Mouse (Mus musculus) lung, embryonic 15.5 days (tissue): ENCODE measurements around the gene Jaml. TPM values are rescaled to one million over a fixed set of nuclear protein-coding genes. Genes with fewer than 3 reads are reported as not detected.

Experiments used
- ATAC-seq: fragments of 200-750 bp; cut with Nextera tagmentation; 2 replicates; pipeline ENCODE4 v1.8.0; 2017; ENCODE audit warnings: moderate number of reproducible peaks, borderline replicate concordance; ENCODE audit not compliant: low FRiP score, low TSS enrichment; ENCODE audit errors: extremely low read depth
- H3K27ac ChIP-seq: fragments of 300-500 bp; sonication (generic); 2 replicates; pipeline ENCODE4 v1.5.1; 2015; ENCODE audit warnings: moderate library complexity, mild to moderate bottlenecking, inconsistent platforms
- H3K27me3 ChIP-seq: fragments of 300-500 bp; sonication (generic); 2 replicates; pipeline ENCODE4 v1.6.1; 2015; ENCODE audit warnings: inconsistent platforms
- H3K36me3 ChIP-seq: fragments of 300-500 bp; sonication (generic); 2 replicates; pipeline ENCODE4 v1.6.1; 2015; ENCODE audit warnings: inconsistent platforms
- H3K4me1 ChIP-seq: fragments of 300-500 bp; sonication (generic); 2 replicates; pipeline ENCODE4 v1.6.1; 2015; ENCODE audit warnings: inconsistent platforms
- H3K4me2 ChIP-seq: fragments of 300-500 bp; sonication (generic); 2 replicates; pipeline ENCODE4 v1.6.1; 2015; ENCODE audit warnings: inconsistent platforms, mild to moderate bottlenecking, moderate library complexity
- H3K4me3 ChIP-seq: fragments of 300-500 bp; sonication (generic); 2 replicates; pipeline ENCODE4 v1.5.1; 2015; ENCODE audit warnings: mild to moderate bottlenecking, inconsistent platforms
- H3K9ac ChIP-seq: fragments of 300-500 bp; sonication (generic); 2 replicates; pipeline ENCODE4 v1.6.1; 2015; ENCODE audit warnings: inconsistent platforms
- H3K9me3 ChIP-seq: fragments of 300-500 bp; sonication (generic); 2 replicates; pipeline ENCODE4 v1.6.1; 2016; ENCODE audit warnings: inconsistent platforms
- WGBS: fragments of 180-500 bp; shearing (Covaris S2); methylation state at CpG from one replicate; pipeline ENCODE4 v1.1.7; 2015; 5-methylcytosine and 5-hydroxymethylcytosine counted together
- polyA plus RNA-seq: library from polyadenylated mRNA; unstranded; fragments of >200 nt; fragmentation: Nextera tagmentation; extraction: Ambion mirVana; gene quantifications from 2 replicates; pipeline ENCODE4 v1.2.1, GENCODE M21; 2015

The Jaml gene
- polyA plus RNA-seq, 1 experiment from 2014 or later = 0.35 TPM

DNA sequence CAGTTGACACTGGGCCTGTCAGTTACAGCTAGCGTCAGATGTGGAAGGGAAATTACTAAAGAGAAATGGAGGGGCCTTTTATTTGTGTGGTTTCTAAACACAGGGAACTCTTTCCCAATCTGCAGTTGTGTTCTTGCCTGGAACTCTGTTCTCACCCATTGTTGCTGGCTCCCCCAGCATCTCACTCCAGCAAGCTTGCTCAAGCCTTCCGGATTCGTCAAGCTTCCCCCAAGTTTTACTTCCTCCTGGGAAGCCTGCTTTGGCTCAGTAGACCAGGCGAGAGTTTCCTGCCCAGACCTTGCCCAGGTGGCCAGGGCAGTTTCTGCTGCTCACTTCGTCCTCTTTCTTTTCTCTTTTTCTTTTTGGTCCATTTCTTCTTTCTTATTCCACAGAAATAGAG is 5.6 kb downstream of the Jaml start:
- WGBS = 69% methylated on average over 5 of the region's 5 CpGs
- no peaks in the 10 kb centered on the region for H3K36me3 ChIP-seq
- H3K4me2 ChIP-seq = no peak overlapping the region
- H3K4me3 ChIP-seq = no peak overlapping the region
- no peaks in the 10 kb centered on the region; the same call in none of the 2 replicates for H3K27me3 ChIP-seq
- no peak overlapping the region for H3K9ac ChIP-seq
- H3K4me1 ChIP-seq = no peaks in the 10 kb centered on the region
- no peak overlapping the region for H3K27ac ChIP-seq
- no peaks in the 10 kb centered on the region for H3K9me3 ChIP-seq
- no peak for ATAC-seq

DNA sequence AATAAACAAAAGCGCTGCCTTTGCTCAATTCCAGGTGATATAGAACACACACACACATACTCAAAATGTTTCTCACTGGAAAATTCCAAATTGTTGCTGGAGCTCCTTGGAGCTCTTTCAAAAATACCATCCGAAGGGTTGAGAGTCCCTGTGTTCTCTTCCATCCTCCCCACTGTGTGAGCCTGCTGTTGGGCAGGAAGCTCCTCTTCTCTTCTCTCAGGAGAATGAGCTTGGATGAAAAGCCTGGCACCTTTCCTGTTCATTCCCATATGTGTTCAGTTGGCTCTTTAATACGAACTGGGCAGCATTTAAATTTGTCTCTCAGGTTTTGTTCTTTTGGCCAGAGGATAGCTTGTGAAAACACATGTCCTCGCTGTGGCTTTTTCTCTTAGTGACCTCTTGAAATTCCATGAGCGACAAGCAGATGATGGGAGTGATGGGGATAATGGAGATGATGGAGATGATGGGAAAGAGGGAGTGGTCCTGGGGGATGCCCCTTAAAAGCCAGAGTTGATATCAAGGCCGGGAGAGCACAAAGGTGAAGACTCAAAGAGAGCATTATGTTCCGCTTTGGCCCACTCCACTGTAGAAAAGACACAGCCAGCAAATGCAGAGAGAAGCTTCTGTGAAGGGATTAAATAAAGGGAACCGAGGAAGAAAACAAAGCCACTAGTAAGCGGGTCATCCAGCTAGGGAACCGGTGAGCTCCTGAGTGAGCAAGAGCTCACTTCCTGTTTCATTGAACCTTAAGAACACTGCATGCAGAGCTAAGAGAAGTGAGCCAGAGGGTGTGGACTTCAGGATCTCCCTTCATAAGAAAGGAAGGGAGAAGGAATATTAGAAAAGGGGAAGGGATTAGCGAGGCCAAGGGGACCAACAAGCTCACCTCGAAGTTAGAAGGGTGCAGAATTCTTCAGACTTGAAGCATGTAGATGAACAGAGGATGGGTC is 7.0 kb downstream of the Jaml start:
- no peaks in the 10 kb centered on the region for H3K36me3 ChIP-seq
- no peak overlapping the region for H3K4me3 ChIP-seq
- H3K27ac ChIP-seq = no peak overlapping the region
- no peak overlapping the region for H3K9ac ChIP-seq
- H3K27me3 ChIP-seq = no peaks in the 10 kb centered on the region; the same call in none of the 2 replicates
- no peaks in the 10 kb centered on the region for H3K9me3 ChIP-seq
- H3K4me1 ChIP-seq = no peaks in the 10 kb centered on the region
- no peak overlapping the region for H3K4me2 ChIP-seq
- ATAC-seq = no peak
- WGBS = 69% methylated on average over 12 of the region's 12 CpGs

DNA sequence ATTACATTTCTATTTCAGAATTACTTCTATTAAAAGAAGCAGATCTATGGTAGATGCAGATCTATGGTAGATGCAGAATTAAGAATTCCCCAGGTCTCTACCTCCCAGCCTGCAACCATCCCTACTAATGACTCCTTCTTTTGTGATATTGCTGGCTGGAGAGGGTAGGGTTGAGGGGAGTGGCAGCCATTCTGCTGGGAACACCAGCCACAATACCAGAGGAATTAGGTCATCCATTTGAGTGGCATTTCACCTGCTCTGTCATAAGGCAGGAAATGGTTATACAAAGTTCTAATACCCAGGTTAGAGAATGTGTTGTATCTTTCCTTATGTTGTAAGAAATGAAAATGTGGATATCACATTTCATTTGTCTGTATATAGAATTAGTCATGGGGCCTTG is 9.1 kb downstream of the Jaml start:
- no peaks in the 10 kb centered on the region for H3K4me1 ChIP-seq
- no peaks in the 10 kb centered on the region; the same call in 1 of the 2 replicates for H3K27me3 ChIP-seq
- no peak overlapping the region for H3K4me2 ChIP-seq
- no peak overlapping the region for H3K27ac ChIP-seq
- no peak overlapping the region for H3K9ac ChIP-seq
- ATAC-seq = no peak
- H3K9me3 ChIP-seq = no peaks in the 10 kb centered on the region
- H3K36me3 ChIP-seq = no peaks in the 10 kb centered on the region
- no peak overlapping the region for H3K4me3 ChIP-seq

DNA sequence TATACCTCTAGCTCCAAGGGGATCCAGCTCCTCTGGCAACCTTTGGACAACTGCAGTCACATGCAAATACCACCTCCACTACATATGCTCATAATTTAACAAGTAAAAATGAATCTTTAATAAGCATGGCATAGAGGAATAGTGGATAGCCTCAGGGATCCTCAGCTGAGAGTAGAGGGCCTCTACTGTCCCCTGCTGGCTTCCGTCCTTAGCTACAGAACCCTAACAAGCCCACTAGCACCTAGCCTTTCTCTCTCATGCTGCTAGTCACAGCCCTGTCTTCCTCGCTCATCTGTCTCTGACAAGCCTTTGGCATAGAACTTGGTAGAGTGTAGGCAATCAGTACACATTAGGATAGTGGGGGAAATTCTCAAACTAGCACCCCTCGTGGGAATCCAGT is 11.8 kb downstream of the Jaml start:
- no peaks in the 10 kb centered on the region for H3K27me3 ChIP-seq
- H3K4me2 ChIP-seq = no peak overlapping the region
- no peak overlapping the region for H3K9ac ChIP-seq
- no peak for ATAC-seq
- no peaks in the 10 kb centered on the region for H3K36me3 ChIP-seq
- no peaks in the 10 kb centered on the region for H3K9me3 ChIP-seq
- WGBS = 53% methylated on average over 3 of the region's 3 CpGs
- H3K4me3 ChIP-seq = no peak overlapping the region
- no peak overlapping the region for H3K27ac ChIP-seq
- no peaks in the 10 kb centered on the region for H3K4me1 ChIP-seq

DNA sequence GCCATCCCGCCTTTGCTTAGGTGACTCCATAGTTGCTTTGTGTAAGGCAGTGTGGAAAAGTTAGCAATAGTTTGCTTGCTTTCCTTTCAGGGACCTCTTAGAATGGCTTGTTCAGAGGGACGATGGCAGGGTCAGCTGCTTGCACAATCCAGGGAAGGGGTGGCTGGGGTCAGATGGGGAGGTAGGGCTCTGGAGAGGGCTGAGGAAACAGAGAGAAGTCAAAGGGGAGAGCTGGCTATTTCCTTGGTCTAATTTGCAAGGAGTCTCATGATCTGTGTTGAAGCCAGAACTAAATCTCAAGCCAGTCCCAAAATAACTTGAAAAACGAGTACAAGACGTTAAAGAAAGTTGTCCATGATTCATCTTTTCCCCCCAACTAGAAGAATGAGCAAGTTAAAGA is 13.7 kb downstream of the Jaml start:
- Histone ChIP-seq H3K27ac (no peak overlapping the region), H3K9me3 (no peaks in the 10 kb centered on the region), H3K4me1 (no peaks in the 10 kb centered on the region), H3K9ac (no peak overlapping the region), H3K4me3 (no peak overlapping the region), H3K27me3 (no peaks in the 10 kb centered on the region), H3K36me3 (no peaks in the 10 kb centered on the region), H3K4me2 (no peak overlapping the region)
- 36% methylated on average over 4 of the region's 4 CpGs for WGBS
- ATAC-seq = no peak

DNA sequence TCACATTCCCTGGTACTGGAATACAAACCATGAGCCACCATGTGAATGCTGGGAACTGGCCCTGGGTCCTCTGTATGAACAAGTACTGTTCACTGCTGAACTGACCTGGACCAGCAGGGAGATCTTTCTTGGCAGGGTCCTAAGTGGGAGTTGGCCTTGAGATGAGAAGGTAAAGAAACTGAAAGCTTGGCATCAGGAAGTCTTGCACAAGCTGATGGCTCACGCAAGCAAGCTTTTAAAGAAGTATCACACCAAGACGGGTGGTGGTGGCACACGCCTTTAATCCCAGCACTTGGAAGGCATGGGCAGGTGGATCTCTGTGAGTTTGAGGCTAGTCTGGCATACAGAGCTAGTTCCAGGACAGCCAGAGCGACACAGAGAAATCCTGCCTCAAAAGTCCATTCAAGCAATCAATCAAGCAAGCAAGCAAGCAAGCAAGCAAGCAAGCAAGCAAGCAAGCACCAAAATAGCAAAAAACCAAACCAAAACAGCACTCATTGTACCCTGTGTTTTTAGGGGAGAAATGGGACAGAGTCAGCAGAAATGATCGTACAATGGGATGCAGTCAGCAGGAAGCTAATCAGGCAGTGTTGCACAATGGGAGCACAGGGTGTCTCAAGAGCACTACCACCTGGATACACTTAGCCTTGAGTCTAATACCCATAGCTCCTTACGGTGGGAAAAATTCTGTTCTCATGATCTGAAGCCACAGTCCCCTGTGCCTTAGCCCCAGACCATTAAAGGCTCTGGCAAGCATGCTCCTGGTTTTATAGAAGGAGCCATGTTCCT is 16.4 kb downstream of the Jaml start:
- Histone ChIP-seq H3K9me3 (no peaks in the 10 kb centered on the region), H3K9ac (no peak overlapping the region), H3K4me3 (no peak overlapping the region), H3K36me3 (no peaks in the 10 kb centered on the region), H3K4me2 (no peak overlapping the region), H3K4me1 (no peaks in the 10 kb centered on the region), H3K27me3 (no peaks in the 10 kb centered on the region), H3K27ac (no peak overlapping the region)
- ATAC-seq = no peak
- WGBS = 63% methylated on average over 6 of the region's 6 CpGs

DNA sequence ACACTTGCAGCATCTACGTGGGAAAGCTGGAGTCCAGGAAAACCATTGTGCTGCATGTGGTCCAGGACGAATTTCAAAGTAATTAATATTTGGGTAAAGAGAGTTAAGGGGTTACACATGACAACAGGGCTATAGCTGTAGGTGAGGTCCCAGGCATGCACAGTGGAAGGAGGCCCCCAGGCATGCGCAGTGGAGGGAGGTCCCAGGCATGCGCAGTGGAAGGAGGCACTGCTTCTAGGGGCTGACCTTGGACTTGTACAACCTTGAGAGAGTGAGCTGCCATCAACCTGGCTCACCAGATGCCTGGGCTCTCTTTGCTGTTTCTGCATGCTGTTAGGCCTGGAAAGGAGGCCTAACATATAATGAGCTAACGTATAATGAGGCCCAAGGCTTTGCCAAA is 18.9 kb downstream of the Jaml start:
- H3K27ac ChIP-seq = no peak overlapping the region
- H3K9me3 ChIP-seq = no peaks in the 10 kb centered on the region
- no peak for ATAC-seq
- H3K36me3 ChIP-seq = no peaks in the 10 kb centered on the region
- no peaks in the 10 kb centered on the region for H3K4me1 ChIP-seq
- no peak overlapping the region for H3K4me2 ChIP-seq
- no peak overlapping the region for H3K9ac ChIP-seq
- 72% methylated on average over 5 of the region's 5 CpGs for WGBS
- H3K4me3 ChIP-seq = no peak overlapping the region
- no peaks in the 10 kb centered on the region for H3K27me3 ChIP-seq

DNA sequence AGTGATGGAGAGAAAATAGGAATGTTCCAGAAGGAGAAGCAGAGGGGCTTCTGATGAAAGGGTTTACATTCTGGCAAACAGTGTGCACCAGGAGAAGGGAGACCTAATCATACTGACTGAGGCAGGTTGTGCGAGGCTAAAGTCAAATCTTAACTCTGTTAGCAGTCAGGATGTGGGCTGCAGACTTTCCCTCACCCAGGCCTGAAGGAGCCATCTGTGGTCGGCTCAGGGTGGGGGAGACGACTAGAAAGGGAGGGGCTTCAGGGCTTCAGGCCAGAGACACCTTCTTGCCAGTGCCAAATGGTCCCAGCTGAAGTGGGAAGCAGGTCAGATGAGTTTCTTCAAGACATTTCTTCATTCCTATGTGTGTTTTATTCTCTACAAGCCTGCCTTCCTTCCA is 19.4 kb downstream of the Jaml start:
- Histone ChIP-seq H3K9ac (no peak overlapping the region), H3K4me1 (no peaks in the 10 kb centered on the region), H3K4me2 (no peak overlapping the region), H3K27ac (no peak overlapping the region), H3K4me3 (no peak overlapping the region), H3K27me3 (no peaks in the 10 kb centered on the region), H3K9me3 (no peaks in the 10 kb centered on the region), H3K36me3 (no peaks in the 10 kb centered on the region)
- no peak for ATAC-seq
- WGBS = 40% methylated on average over 3 of the region's 3 CpGs

DNA sequence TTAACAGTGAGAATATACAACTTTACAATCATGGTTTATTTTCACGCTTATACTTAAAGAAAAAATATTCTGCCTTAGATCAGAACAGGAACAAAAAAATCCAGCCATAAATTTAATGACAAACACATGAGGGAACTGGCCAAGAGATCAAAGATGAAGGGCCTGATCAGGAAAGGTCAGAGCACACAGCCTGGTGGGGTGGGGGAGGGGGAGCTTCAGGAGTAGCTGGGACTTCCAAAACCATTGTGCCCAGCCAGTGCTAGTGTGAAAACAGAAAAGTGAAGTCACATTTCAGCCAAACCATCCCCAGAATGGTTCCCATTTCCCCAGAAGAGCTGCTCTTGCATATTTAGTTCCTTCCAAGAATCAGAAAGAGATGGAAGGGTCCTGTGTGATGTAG is 23.5 kb downstream of the Jaml start:
- Histone ChIP-seq H3K4me2 (no peak overlapping the region), H3K27me3 (no peaks in the 10 kb centered on the region), H3K9me3 (no peaks in the 10 kb centered on the region), H3K27ac (no peak overlapping the region), H3K9ac (no peak overlapping the region), H3K4me3 (no peak overlapping the region), H3K4me1 (no peaks in the 10 kb centered on the region), H3K36me3 (no peaks in the 10 kb centered on the region)
- 80% methylated on average over 1 of the region's 1 CpGs for WGBS
- no peak for ATAC-seq

DNA sequence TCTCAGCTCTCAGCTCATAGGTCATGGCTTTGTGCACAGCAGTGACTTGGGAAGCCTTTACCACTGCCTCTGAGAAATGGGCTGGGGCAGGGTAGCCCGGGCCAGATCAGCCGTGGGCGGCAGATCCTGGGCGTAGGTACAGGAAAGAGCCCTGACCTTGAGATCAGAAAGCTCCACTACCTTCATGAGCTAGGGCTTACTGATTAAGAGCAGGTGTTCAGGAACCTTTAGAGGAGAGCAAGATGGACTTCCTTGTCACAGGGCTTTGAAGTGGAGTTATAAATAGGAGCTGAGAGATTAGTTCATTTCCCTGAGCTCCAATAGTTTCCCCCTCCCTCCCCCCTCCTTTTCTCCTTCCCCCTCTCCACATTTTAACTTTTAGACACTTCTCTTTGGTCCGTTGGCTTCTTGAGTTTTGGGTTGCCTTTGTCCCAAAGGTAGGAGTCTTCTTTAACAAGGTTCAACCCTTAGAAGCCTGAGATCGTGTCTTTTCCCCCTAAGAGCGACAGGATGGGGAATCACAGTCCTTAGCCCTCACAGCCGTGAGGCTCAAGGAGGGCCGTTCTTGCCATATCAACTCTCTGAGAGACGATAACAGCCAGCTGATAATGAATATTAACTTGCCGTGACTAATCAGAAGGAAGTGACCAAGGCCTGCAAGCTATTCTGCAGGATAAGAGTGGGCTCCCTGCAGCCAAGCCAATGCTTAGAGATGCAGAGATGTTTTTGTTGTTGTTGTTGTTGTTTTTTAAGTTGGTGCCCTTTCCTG is 24.4 kb downstream of the Jaml start:
- no peak for ATAC-seq
- H3K9me3 ChIP-seq = no peaks in the 10 kb centered on the region
- H3K27me3 ChIP-seq = no peaks in the 10 kb centered on the region
- no peak overlapping the region for H3K4me3 ChIP-seq
- H3K4me2 ChIP-seq = no peak overlapping the region
- H3K4me1 ChIP-seq = no peaks in the 10 kb centered on the region
- H3K9ac ChIP-seq = no peak overlapping the region
- H3K27ac ChIP-seq = no peak overlapping the region
- 45% methylated on average over 11 of the region's 11 CpGs for WGBS
- no peaks in the 10 kb centered on the region for H3K36me3 ChIP-seq

DNA sequence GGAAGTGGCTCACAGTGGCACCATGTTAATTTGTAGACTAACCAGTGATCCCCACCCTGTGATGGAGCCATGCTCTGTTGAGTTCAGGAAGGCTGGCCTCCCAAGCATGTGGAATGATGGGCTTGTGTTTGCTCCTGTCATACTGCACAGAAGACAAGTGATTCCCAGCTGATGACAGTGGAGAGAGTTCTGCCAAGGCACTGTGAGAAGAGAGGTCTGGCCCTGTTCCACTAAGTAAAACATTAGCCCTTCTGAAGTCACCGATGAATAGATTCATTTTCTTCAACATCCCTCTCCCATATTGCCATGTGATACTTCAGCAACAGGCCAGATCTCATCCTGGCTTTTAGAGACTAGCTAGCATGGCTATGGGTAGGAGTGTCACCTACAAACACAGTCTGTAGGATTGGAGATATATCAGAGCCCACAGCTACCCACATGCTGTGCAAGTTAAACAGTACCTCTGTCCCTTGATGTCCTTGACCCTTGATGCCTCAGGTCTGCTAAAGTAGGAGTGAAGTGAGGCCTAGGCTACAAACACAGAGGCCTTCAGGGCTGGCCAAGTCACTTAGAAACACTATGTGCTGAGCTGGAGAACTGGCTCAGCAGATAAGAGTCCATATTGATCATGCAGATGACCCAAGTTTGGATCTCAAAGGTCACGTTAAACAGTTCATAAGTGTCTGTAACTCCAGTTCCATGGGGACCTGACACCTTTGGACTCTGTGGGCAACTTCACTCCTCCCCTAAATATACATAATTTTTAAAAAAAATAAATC is 26.8 kb downstream of the Jaml start:
- 78% methylated on average over 2 of the region's 2 CpGs for WGBS

More for the DNA sequence above, 26.8 kb downstream of the Jaml start:
- H3K9ac ChIP-seq = no peak overlapping the region
- H3K9me3 ChIP-seq = no peaks in the 10 kb centered on the region
- no peaks in the 10 kb centered on the region for H3K4me1 ChIP-seq
- no peak overlapping the region for H3K4me2 ChIP-seq
- H3K27ac ChIP-seq = no peak overlapping the region
- no peak overlapping the region for H3K4me3 ChIP-seq
- H3K36me3 ChIP-seq = no peaks in the 10 kb centered on the region
- no peaks in the 10 kb centered on the region for H3K27me3 ChIP-seq
- no peak for ATAC-seq
